Mouse (Mus musculus): Measurements from ENCODE around the gene Zc3h15.

- TF ChIP-seq POLR2A (IDR thresholded peaks at IDR 0.05; ENCODE audit: control insufficient read depth, low read depth, low read length) (no peak), CTCF (IDR thresholded peaks at IDR 0.05; ENCODE audit: control insufficient read depth, insufficient read depth, insufficient replicate concordance, low read depth, low read length) (no peak)
Observed at GRCm38 (mm10) chr2:83668052-83668451, 23.8 kb downstream of the Zc3h15 start.

All from testis, adult 2 months (tissue).